Mouse (Mus musculus) cortical plate, adult 2 months (tissue): ENCODE measurements around the gene H2afy2. TPM values are rescaled to one million over a fixed set of nuclear protein-coding genes. Genes with fewer than 3 reads are reported as not detected.
A peak's percentile ranks its signal among the peaks of the same experiment; 100 is the strongest.

Source experiments
- H3K27ac ChIP-seq: fragments of 200-500 bp; 2 replicates; pipeline ENCODE4 v1.5.1; 2012; ENCODE audit warnings: low read length, control low read depth, inconsistent platforms; ENCODE audit not compliant: insufficient read depth
- H3K4me1 ChIP-seq: fragments of 200-500 bp; 2 replicates; pipeline ENCODE4 v1.6.1; 2011; ENCODE audit warnings: low read length; ENCODE audit not compliant: control insufficient read depth, insufficient read depth
- H3K4me3 ChIP-seq: fragments of 200-500 bp; 2 replicates; pipeline ENCODE4 v1.5.1; 2011; ENCODE audit warnings: mild to moderate bottlenecking, low read length, control low read depth; ENCODE audit not compliant: insufficient read depth
- CTCF ChIP-seq: fragments of 200-500 bp; IDR thresholded peaks from 2 replicates; pipeline ENCODE4 v1.5.1; 2011; ENCODE audit warnings: mild to moderate bottlenecking, control low read depth, low read length; ENCODE audit not compliant: insufficient read depth; ENCODE audit errors: extremely low read depth
- POLR2A ChIP-seq: fragments of 200-500 bp; IDR thresholded peaks from 2 replicates; pipeline ENCODE4 v1.6.1; 2011; ENCODE audit warnings: mild to moderate bottlenecking, low read length, control low read depth; ENCODE audit not compliant: insufficient read depth; ENCODE audit errors: extremely low read depth
- polyA plus RNA-seq: library from polyadenylated mRNA; depleted of rRNA; stranded (reverse); fragments of >200 nt; gene quantifications from 2 replicates; pipeline ENCODE4 v1.2.3, GENCODE M21; 2012; rRNA removed

H2afy2 gene
- polyA plus RNA-seq = 16.8 and 17.9 TPM in 2 replicates

- TF ChIP-seq CTCF = 0 out of 2 replicates have a peak, but pooled peaks have one; percentile 4
- TF ChIP-seq POLR2A = peak; percentile 16; the same call in 1 of the 2 replicates
- Histone ChIP-seq H3K4me1 (no peaks in the 10 kb centered on the region), H3K4me3 (peak within 1 kb of the TSS; percentile 91), H3K27ac (peak within 1 kb of the TSS; percentile 77)
Measured at GRCm38 (mm10) chr10:61783621-61784251, at the start of gene H2afy2. Gene H2afy2 (minus strand): TSS chr10:61784147.

DNA sequence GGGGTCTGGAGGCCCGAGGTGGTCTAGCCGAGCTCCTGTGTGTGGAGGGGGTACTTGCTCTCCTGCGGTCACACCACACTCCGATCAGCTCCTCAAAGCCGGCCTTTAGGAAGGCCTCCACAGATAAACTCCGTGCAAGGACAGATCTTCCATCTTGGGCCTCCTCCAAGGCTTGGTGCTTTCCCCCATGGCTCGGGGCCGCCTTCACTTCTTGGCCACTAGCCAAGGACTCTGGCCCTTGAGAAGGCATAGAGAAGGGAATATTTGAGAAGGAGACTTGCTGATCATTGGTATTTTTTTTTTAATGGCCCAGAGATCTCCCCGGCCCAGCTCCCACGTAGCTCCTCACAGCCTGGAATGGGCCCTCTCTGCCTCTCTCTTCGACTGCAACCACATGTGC is 48.8 kb upstream of the H2afy2 start:
- TF ChIP-seq CTCF = no peak
- no peak for TF ChIP-seq POLR2A
- H3K4me3 ChIP-seq = no peak overlapping the region
- H3K27ac ChIP-seq = no peak overlapping the region
- H3K4me1 ChIP-seq = no peaks in the 10 kb centered on the region

DNA sequence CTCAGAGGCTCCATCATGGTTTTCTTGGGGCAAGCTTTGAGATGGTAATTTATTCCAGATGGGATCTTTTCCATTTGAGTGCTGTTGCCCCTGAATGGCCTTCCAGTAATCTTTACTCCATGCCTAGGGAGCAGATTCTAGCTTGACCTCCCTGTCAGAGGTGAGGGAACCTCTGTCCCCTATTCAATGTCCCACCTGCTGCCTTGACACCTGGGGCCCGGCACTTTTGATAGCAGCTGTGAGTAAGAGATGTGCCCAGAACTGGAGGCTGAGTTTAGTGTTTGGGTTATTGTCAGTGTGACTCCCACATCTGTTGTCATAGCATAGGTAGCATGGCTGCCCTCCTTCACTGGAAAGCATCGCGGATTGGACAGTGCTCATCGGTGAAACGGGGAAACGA is 47.8 kb upstream of the H2afy2 start:
- TF ChIP-seq CTCF = no peak
- TF ChIP-seq POLR2A = no peak
- H3K4me3 ChIP-seq = no peak overlapping the region
- no peak overlapping the region for H3K27ac ChIP-seq
- H3K4me1 ChIP-seq = no peaks in the 10 kb centered on the region

DNA sequence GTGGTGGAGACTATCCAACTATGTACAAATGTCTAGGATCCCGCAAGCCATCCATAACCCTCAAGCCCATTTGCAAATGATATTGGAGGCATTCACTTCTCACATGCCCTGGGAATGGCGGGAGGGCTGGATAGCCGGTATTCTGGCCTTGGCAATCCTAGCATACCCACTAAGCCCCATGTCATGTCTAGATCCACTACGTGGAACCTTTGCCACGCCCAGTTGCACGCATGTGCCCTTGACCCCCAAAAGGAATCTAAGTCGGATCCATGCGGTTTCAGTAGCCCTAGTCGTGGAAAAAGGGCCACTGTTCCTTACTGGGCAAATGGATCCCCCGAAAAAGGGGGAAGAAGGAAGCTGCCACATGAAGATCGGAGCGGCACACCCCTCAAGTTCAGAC is 47.3 kb upstream of the H2afy2 start:
- no peaks in the 10 kb centered on the region for H3K4me1 ChIP-seq
- H3K27ac ChIP-seq = no peak overlapping the region
- H3K4me3 ChIP-seq = no peak overlapping the region
- no peak for TF ChIP-seq CTCF
- TF ChIP-seq POLR2A = no peak

GRCm38 (mm10) chr10:61830817-61831216 is 46.9 kb upstream of the H2afy2 start:
- Histone ChIP-seq H3K4me1 (no peaks in the 10 kb centered on the region), H3K27ac (no peak overlapping the region), H3K4me3 (no peak overlapping the region)
- TF ChIP-seq POLR2A = no peak
- TF ChIP-seq CTCF = no peak

GRCm38 (mm10) chr10:61829046-61829445 is 45.1 kb upstream of the H2afy2 start:
- no peak overlapping the region for H3K27ac ChIP-seq
- H3K4me3 ChIP-seq = no peak overlapping the region
- no peaks in the 10 kb centered on the region for H3K4me1 ChIP-seq
- TF ChIP-seq POLR2A (no peak), CTCF (no peak)

DNA sequence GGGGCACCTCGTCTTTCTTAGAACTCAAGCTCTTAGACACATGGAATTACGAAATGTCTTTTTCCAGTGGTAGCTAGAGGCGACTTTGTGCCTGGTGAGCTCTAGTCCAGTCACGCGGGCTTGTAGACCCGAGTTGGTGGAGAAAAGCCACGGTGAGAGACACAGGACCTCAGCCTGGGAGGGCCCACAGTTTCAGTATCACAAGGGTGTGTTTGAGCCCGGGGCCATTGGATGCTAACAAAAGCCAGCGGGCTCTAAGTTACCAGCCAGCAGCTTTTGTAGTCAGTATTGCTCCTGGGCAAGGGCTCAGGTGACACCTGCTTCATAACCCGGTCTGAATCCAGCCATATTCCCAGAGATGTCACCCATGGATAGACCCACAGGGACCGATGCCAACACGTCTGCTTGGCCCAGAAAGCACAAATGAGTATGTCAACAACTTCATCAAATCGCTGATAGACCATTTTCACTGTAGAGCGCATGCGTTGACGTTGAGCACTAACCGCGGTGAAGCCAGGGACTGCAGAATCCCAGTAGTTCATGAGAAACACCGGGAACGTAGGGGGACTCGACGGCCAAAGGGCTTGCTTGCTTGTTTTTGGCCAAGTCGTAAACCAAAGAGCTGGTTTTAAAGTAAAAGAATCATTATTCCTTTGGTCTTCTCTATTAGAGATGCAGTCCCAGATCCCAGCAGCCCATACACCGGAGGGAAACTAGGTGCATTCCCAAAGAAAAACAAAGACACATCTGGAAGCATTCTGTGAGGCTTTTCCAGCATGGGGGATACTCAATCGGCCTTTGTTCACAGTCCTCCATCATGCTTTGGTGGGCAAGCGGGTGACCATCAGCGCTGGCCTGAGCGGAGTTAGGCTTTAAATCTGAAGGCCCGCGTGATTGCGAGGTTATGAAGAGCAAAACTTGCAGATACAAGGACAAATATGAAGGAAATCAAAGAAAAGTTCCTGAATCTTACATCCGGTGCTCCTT is 44.3 kb upstream of the H2afy2 start:
- no peak overlapping the region for H3K4me3 ChIP-seq
- H3K27ac ChIP-seq = no peak overlapping the region
- TF ChIP-seq CTCF = no peak
- no peak for TF ChIP-seq POLR2A
- H3K4me1 ChIP-seq = no peaks in the 10 kb centered on the region

GRCm38 (mm10) chr10:61826753-61827435 is 42.9 kb upstream of the H2afy2 start:
- Histone ChIP-seq H3K27ac (no peak overlapping the region), H3K4me3 (no peak overlapping the region), H3K4me1 (no peaks in the 10 kb centered on the region)
- TF ChIP-seq POLR2A = no peak
- no peak for TF ChIP-seq CTCF

GRCm38 (mm10) chr10:61825979-61826752 is 42.2 kb upstream of the H2afy2 start:
- H3K4me3 ChIP-seq = no peak overlapping the region
- H3K4me1 ChIP-seq = no peaks in the 10 kb centered on the region
- no peak overlapping the region for H3K27ac ChIP-seq
- TF ChIP-seq POLR2A (no peak), CTCF (no peak)
